Comparison of ENCODE assay signal across 8 mouse cellular contexts in the genomic region with DNA sequence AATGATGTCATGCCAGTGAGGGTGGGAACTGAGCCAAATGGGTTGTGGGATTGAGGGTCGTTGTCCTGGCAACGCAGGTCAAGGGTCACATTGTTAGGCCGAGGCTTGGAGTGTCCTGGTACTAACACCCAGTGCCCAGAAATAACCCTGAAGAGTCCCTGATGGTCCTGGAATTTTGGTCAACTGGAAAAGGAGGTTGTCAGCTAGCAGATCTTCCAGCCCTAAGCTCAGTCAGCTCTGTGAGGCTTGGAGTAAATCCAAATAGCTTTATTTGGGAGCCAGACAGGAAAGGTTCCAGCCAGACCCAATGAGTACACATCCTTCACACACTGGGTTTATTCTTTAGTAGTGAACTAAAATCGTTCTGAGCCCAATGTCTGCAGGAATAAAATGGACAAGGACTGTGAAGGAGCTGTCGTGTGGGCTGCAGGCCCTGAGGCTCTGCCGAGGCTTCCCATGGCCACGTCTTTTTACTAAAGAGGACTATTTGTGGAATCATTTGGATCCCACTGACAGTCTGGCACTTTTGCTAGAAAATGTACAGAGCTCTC.
DNase-seq lines count a peak whose midpoint lies in the region; ATAC-seq and TF ChIP-seq lines count a peak whose summit lies in the region.

No protein-coding gene starts in this region.

- H3K36me3 ChIP-seq in forebrain, embryonic 14.5 days (ENCODE audit: control insufficient read depth, insufficient read depth, low read length), result no peaks in the 10 kb centered on the region
- no peaks in the 10 kb centered on the region for H3K36me3 ChIP-seq in forebrain, embryonic 12.5 days (replicated peaks)
- H3K36me3 ChIP-seq in embryonic facial prominence, embryonic 10.5 days (replicated peaks), result no peaks in the 10 kb centered on the region
- no peaks in the 10 kb centered on the region for H3K36me3 ChIP-seq in hindbrain, embryonic 11.5 days (ENCODE audit: control insufficient read depth, insufficient read depth, low read length)
- no peaks in the 10 kb centered on the region for H3K36me3 ChIP-seq in stomach, embryonic 16.5 days (ENCODE audit: control insufficient read depth, insufficient read depth, low read length)

- DNase-seq in forebrain, embryonic 14.5 days (ENCODE audit: low spot score), result peak; percentile 47
- peak; percentile 28 for DNase-seq in embryonic facial prominence, embryonic 10.5 days (ENCODE audit: low spot score)
- peak; percentile 41 for DNase-seq in hindbrain, embryonic 11.5 days (ENCODE audit: low spot score)
- DNase-seq in layer of hippocampus, adult 2 months (ENCODE audit: low spot score in 2 of 2), result peak; percentile 27 to 66
- DNase-seq in lung, postnatal 36 days, result peak; percentile 73
- DNase-seq in urinary bladder, postnatal 14 days (ENCODE audit: low spot score), result no peak

- no peaks in the 10 kb centered on the region for H3K27me3 ChIP-seq in forebrain, embryonic 14.5 days (replicated peaks; ENCODE audit: control insufficient read depth, insufficient read depth, low read length)
- no peaks in the 10 kb centered on the region for H3K27me3 ChIP-seq in forebrain, embryonic 12.5 days
- no peaks in the 10 kb centered on the region for H3K27me3 ChIP-seq in embryonic facial prominence, embryonic 10.5 days (replicated peaks; ENCODE audit: low read depth, poor library complexity, severe bottlenecking)
- no peaks in the 10 kb centered on the region for H3K27me3 ChIP-seq in hindbrain, embryonic 11.5 days (ENCODE audit: control insufficient read depth, insufficient read depth, low read length)
- no peaks in the 10 kb centered on the region for H3K27me3 ChIP-seq in stomach, embryonic 16.5 days (ENCODE audit: control insufficient read depth, insufficient read depth, low read length)

- no peak for ATAC-seq in forebrain, embryonic 14.5 days
- no peak for ATAC-seq in forebrain, embryonic 12.5 days (ENCODE audit: low FRiP score)
- ATAC-seq in hindbrain, embryonic 11.5 days (ENCODE audit: low FRiP score), result no peak
- ATAC-seq in stomach, embryonic 16.5 days (ENCODE audit: insufficient read depth, low FRiP score), result peak; percentile 63

- H3K4me1 ChIP-seq in forebrain, embryonic 14.5 days (ENCODE audit: control insufficient read depth, insufficient read depth, low read length), result peaks cover 8% of the 10 kb centered on the region; the same call in 1 of the 2 replicates
- H3K4me1 ChIP-seq in forebrain, embryonic 12.5 days, result peaks cover 31% of the 10 kb centered on the region
- peaks cover 40% of the 10 kb centered on the region for H3K4me1 ChIP-seq in embryonic facial prominence, embryonic 10.5 days
- peaks cover 6% of the 10 kb centered on the region; the same call in 1 of the 2 replicates for H3K4me1 ChIP-seq in hindbrain, embryonic 11.5 days (replicated peaks; ENCODE audit: control insufficient read depth, insufficient read depth, low read length)
- H3K4me1 ChIP-seq in stomach, embryonic 16.5 days (ENCODE audit: control insufficient read depth, insufficient read depth, low read length), result peaks cover 16% of the 10 kb centered on the region; the same call in 1 of the 2 replicates

- H3K27ac ChIP-seq in forebrain, embryonic 14.5 days (ENCODE audit: low read depth, low read length), result peak overlapping the region; percentile 27; the same call in 1 of the 2 replicates
- H3K27ac ChIP-seq in forebrain, embryonic 12.5 days, result no peak overlapping the region
- no peak overlapping the region for H3K27ac ChIP-seq in embryonic facial prominence, embryonic 10.5 days (replicated peaks)
- no peak overlapping the region for H3K27ac ChIP-seq in hindbrain, embryonic 11.5 days (ENCODE audit: low read depth, low read length)
- peak overlapping the region; percentile 61; the same call in 1 of the 2 replicates for H3K27ac ChIP-seq in layer of hippocampus, adult 2 months
- H3K27ac ChIP-seq in stomach, embryonic 16.5 days (ENCODE audit: low read length), result peak overlapping the region; percentile 94

- no peak overlapping the region for H3K9ac ChIP-seq in forebrain, embryonic 14.5 days (ENCODE audit: low read length)
- no peak overlapping the region for H3K9ac ChIP-seq in forebrain, embryonic 12.5 days
- H3K9ac ChIP-seq in hindbrain, embryonic 11.5 days (ENCODE audit: low read depth, low read length), result no peak overlapping the region
- peak overlapping the region; percentile 33; the same call in 1 of the 2 replicates for H3K9ac ChIP-seq in stomach, embryonic 16.5 days (ENCODE audit: low read length)

- H3K9me3 ChIP-seq in forebrain, embryonic 14.5 days (replicated peaks; ENCODE audit: control insufficient read depth, low read length), result no peaks in the 10 kb centered on the region
- no peaks in the 10 kb centered on the region for H3K9me3 ChIP-seq in forebrain, embryonic 12.5 days
- no peaks in the 10 kb centered on the region for H3K9me3 ChIP-seq in embryonic facial prominence, embryonic 10.5 days
- no peaks in the 10 kb centered on the region for H3K9me3 ChIP-seq in hindbrain, embryonic 11.5 days (ENCODE audit: control insufficient read depth, low read length)
- no peaks in the 10 kb centered on the region for H3K9me3 ChIP-seq in stomach, embryonic 16.5 days (replicated peaks; ENCODE audit: control insufficient read depth, low read length)

- WGBS in forebrain, embryonic 14.5 days, result 55% methylated on average over 7 of the region's 7 CpGs
- 59% methylated on average over 7 of the region's 7 CpGs for WGBS in forebrain, embryonic 12.5 days
- 45% methylated on average over 7 of the region's 7 CpGs for WGBS in embryonic facial prominence, embryonic 10.5 days
- 47% methylated on average over 7 of the region's 7 CpGs for WGBS in hindbrain, embryonic 11.5 days
- 36% methylated on average over 7 of the region's 7 CpGs for WGBS in stomach, embryonic 16.5 days

- H3K4me3 ChIP-seq in forebrain, embryonic 14.5 days (ENCODE audit: low read depth, low read length), result no peak overlapping the region
- no peak overlapping the region for H3K4me3 ChIP-seq in forebrain, embryonic 12.5 days (replicated peaks)
- H3K4me3 ChIP-seq in embryonic facial prominence, embryonic 10.5 days, result no peak overlapping the region
- H3K4me3 ChIP-seq in hindbrain, embryonic 11.5 days (ENCODE audit: low read depth, low read length), result no peak overlapping the region
- H3K4me3 ChIP-seq in layer of hippocampus, adult 2 months, result no peak overlapping the region
- H3K4me3 ChIP-seq in stomach, embryonic 16.5 days (replicated peaks; ENCODE audit: low read length), result no peak overlapping the region

- no peak overlapping the region for H3K4me2 ChIP-seq in forebrain, embryonic 14.5 days (ENCODE audit: low read length)
- no peak overlapping the region for H3K4me2 ChIP-seq in forebrain, embryonic 12.5 days
- H3K4me2 ChIP-seq in hindbrain, embryonic 11.5 days (replicated peaks; ENCODE audit: low read depth, low read length), result no peak overlapping the region
- no peak overlapping the region for H3K4me2 ChIP-seq in stomach, embryonic 16.5 days (ENCODE audit: low read depth, low read length)

- no peak for TF ChIP-seq CTCF in layer of hippocampus, adult 2 months (conservative IDR thresholded peaks at IDR 0.05)

Comparison
In these comparisons a context has a peak if more than half of its experiments do, and no peak if none do; other contexts are left out.
1. H3K27ac ChIP-seq: peak in forebrain, embryonic 14.5 days (single experiment), layer of hippocampus, adult 2 months (single experiment) and stomach, embryonic 16.5 days (single experiment); none in forebrain, embryonic 12.5 days (single experiment), embryonic facial prominence, embryonic 10.5 days (single experiment) and hindbrain, embryonic 11.5 days (single experiment).